Mouse (Mus musculus) myocyte (in vitro differentiated cells): Measurements from ENCODE around the gene Pkm.

ENCODE experiments used
- MAX ChIP-seq: IDR thresholded peaks from one replicate; pipeline ENCODE4 v1.6.1; 2011; ENCODE audit warnings: low read depth, mild to moderate bottlenecking, control low read depth
- TCF12 ChIP-seq: IDR thresholded peaks from one replicate; pipeline ENCODE4 v1.6.1; 2011; ENCODE audit warnings: mild to moderate bottlenecking, control low read depth; ENCODE audit not compliant: poor library complexity, insufficient read depth, severe bottlenecking
- USF1 ChIP-seq: IDR thresholded peaks from one replicate; pipeline ENCODE4 v1.6.1; 2011; ENCODE audit warnings: low read depth, mild to moderate bottlenecking, control low read depth, moderate library complexity

GRCm38 (mm10) chr9:59661298-59661975 is 5.3 kb downstream of the Pkm start:
- no peak for TF ChIP-seq USF1
- TF ChIP-seq TCF12, result no peak
- no peak for TF ChIP-seq MAX
